Mouse (Mus musculus): ENCODE results near the gene Faf2. TPM values are rescaled to one million over a fixed set of nuclear protein-coding genes. Genes with fewer than 3 reads are reported as not detected.

The Faf2 gene
- polyA plus RNA-seq, 2 experiments = 50.1 to 99.2 TPM

DNA sequence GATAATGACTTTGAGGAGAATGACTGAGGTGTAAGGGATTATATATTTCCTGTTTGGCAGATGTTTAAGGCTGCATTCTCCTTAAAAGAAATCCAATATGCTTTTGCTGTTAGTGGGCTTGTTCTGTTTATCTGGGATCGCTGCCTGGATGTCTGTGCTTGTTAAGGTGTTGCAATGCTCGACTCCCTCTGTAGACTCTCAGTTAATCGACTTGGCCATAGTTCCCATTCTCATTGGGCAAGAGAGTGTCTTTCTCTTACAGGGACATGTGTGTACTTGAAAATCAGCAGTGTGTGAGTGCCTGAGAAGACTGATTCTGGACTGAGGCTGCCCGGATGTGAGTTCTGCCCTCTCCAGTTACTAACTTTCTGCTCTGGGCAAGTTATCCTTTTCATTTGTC is 7.5 kb downstream of the Faf2 start:
- no peak for TF ChIP-seq POLR2A (IDR thresholded peaks at IDR 0.05; ENCODE audit: borderline replicate concordance, extremely low read depth, insufficient read depth, insufficient read length)
- Histone ChIP-seq H3K27me3 (ENCODE audit: control insufficient read depth, insufficient read depth, low read length) (no peaks in the 10 kb centered on the region), H3K9me3 (ENCODE audit: control insufficient read depth, low read length) (no peaks in the 10 kb centered on the region), H3K4me3 (replicated peaks; ENCODE audit: low read length) (no peak overlapping the region), H3K27ac (replicated peaks; ENCODE audit: low read depth, low read length) (no peak overlapping the region), H3K9ac (ENCODE audit: low read depth, low read length, severe bottlenecking) (no peak overlapping the region), H3K36me3 (ENCODE audit: control insufficient read depth, insufficient read depth, low read length) (peaks cover 22% of the 10 kb centered on the region; the same call in 1 of the 2 replicates), H3K4me2 (replicated peaks; ENCODE audit: low read depth, low read length, severe bottlenecking) (no peak overlapping the region), H3K4me1 (ENCODE audit: control insufficient read depth, insufficient read depth, low read length) (peaks cover 2% of the 10 kb centered on the region; the same call in 1 of the 2 replicates)
- no peak for ATAC-seq (ENCODE audit: low FRiP score, low read depth)
- peak; percentile 17 for DNase-seq (ENCODE audit: low spot score)
- 64% methylated on average over 4 of the region's 4 CpGs for WGBS

DNA sequence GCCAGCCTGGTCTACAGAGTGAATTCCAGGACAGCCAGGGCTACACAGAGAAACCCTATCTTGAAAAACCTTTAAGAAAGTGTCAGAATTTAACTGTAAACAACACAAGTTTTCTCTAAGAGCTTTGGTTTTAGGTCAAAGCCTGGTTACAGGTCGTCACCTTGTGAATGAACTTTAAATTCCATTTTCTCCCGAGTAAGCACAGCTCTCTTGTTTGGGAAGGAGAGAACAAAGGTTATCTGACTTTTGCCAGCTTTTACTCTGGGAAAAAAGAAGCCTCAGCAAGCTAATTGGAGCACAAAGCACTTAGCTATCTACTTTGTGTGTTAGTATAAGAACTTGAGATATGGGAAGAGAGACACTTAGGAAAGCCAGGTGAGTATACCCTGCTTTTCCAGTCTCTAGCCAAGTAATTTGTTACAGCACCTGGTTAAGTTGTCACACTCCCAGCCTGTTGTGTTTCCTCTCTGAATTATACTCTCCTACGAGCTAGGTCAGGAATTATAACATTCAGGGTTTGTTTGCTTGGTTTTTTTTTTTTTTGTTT is 11.2 kb downstream of the Faf2 start:
- Histone ChIP-seq H3K9ac (ENCODE audit: low read depth, low read length, severe bottlenecking) (no peak overlapping the region), H3K4me2 (replicated peaks; ENCODE audit: low read depth, low read length, severe bottlenecking) (no peak overlapping the region), H3K4me3 (replicated peaks; ENCODE audit: low read length) (no peak overlapping the region), H3K36me3 (ENCODE audit: control insufficient read depth, insufficient read depth, low read length) (peaks cover 26% of the 10 kb centered on the region), H3K4me1 (ENCODE audit: control insufficient read depth, insufficient read depth, low read length) (peaks cover 2% of the 10 kb centered on the region; the same call in 1 of the 2 replicates), H3K9me3 (ENCODE audit: control insufficient read depth, low read length) (no peaks in the 10 kb centered on the region), H3K27me3 (ENCODE audit: control insufficient read depth, insufficient read depth, low read length) (no peaks in the 10 kb centered on the region), H3K27ac (replicated peaks; ENCODE audit: low read depth, low read length) (no peak overlapping the region)
- 75% methylated on average over 3 of the region's 3 CpGs for WGBS
- ATAC-seq (ENCODE audit: low FRiP score, low read depth) (no peak), DNase-seq (ENCODE audit: low spot score) (no peak)
- no peak for TF ChIP-seq POLR2A (IDR thresholded peaks at IDR 0.05; ENCODE audit: borderline replicate concordance, extremely low read depth, insufficient read depth, insufficient read length)

DNA sequence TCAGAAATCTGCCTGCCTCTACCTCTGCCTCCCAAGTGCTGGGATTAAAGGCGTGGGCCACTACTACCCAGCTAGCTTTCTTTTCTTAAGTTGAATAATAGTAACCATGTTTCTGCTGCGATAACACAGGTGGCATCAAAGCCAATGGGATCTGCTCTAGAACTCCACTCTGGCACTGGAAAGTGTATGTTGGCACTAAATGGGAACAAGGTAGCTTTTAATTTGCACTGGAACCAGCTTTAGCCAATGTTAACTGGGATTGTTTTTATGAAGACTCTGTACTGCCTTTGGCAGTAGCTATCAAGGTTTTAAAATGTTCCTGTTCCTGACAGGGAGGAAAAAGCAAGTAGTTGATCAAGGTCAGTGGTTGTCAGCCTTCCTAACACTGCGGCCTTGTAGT is 13.4 kb downstream of the Faf2 start:
- Histone ChIP-seq H3K27ac (replicated peaks; ENCODE audit: low read depth, low read length) (no peak overlapping the region), H3K27me3 (ENCODE audit: control insufficient read depth, insufficient read depth, low read length) (no peaks in the 10 kb centered on the region), H3K4me2 (replicated peaks; ENCODE audit: low read depth, low read length, severe bottlenecking) (no peak overlapping the region), H3K4me1 (ENCODE audit: control insufficient read depth, insufficient read depth, low read length) (no peaks in the 10 kb centered on the region), H3K4me3 (replicated peaks; ENCODE audit: low read length) (no peak overlapping the region), H3K9ac (ENCODE audit: low read depth, low read length, severe bottlenecking) (no peak overlapping the region), H3K36me3 (ENCODE audit: control insufficient read depth, insufficient read depth, low read length) (peaks cover 35% of the 10 kb centered on the region), H3K9me3 (ENCODE audit: control insufficient read depth, low read length) (no peaks in the 10 kb centered on the region)
- no peak for TF ChIP-seq POLR2A (IDR thresholded peaks at IDR 0.05; ENCODE audit: borderline replicate concordance, extremely low read depth, insufficient read depth, insufficient read length)
- ATAC-seq (ENCODE audit: low FRiP score, low read depth) (no peak), DNase-seq (ENCODE audit: low spot score) (no peak)
- 96% methylated on average over 3 of the region's 3 CpGs for WGBS

DNA sequence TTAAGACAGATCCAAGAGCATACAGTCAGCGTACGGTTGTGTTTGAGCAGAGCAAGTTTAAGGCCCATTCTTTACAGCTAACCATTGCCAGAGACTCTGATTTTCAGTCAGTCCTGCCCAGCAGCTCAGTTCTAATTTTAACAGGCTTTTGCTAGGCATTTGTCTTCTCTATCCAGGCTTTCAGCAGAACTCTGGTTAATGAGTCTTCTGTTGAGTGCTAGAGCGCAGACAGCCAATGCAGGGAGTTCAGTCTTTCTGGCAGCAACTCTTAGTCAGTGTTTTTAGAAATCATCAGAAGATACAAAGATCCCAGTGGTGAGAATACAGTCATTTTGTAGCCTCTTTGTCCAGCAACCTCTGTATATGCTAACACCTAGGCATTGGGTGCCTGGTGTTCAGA is 28.9 kb downstream of the Faf2 start:
- WGBS = 98% methylated on average over 3 of the region's 3 CpGs
- no peak for TF ChIP-seq POLR2A (IDR thresholded peaks at IDR 0.05; ENCODE audit: borderline replicate concordance, extremely low read depth, insufficient read depth, insufficient read length)
- H3K4me3 ChIP-seq (replicated peaks; ENCODE audit: low read length) = no peak overlapping the region
- ATAC-seq (ENCODE audit: low FRiP score, low read depth) = no peak
- no peaks in the 10 kb centered on the region for H3K4me1 ChIP-seq (ENCODE audit: control insufficient read depth, insufficient read depth, low read length)
- H3K27me3 ChIP-seq (ENCODE audit: control insufficient read depth, insufficient read depth, low read length) = no peaks in the 10 kb centered on the region
- H3K27ac ChIP-seq (replicated peaks; ENCODE audit: low read depth, low read length) = no peak overlapping the region
- peaks cover 97% of the 10 kb centered on the region for H3K36me3 ChIP-seq (ENCODE audit: control insufficient read depth, insufficient read depth, low read length)
- no peaks in the 10 kb centered on the region for H3K9me3 ChIP-seq (ENCODE audit: control insufficient read depth, low read length)
- no peak overlapping the region for H3K9ac ChIP-seq (ENCODE audit: low read depth, low read length, severe bottlenecking)
- DNase-seq (ENCODE audit: low spot score) = no peak
- H3K4me2 ChIP-seq (replicated peaks; ENCODE audit: low read depth, low read length, severe bottlenecking) = no peak overlapping the region

DNA sequence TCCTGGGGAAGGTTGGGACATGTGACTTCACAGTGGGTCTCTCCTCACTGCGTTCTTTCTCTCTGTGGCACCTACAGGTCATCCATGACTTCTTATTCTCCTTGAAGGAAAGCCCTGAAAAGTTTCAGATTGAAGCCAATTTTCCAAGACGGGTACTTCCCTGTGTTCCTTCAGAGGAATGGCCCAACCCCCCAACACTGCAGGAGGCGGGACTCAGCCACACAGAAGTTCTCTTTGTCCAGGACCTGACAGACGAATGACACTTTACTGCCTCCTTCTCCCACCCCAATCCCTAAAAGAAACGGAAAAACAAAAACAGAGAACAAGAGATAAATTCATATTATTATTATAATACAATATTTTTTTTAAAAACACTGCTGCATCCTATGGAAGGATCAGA is 39.3 kb downstream of the Faf2 start:
- H3K36me3 ChIP-seq (ENCODE audit: control insufficient read depth, insufficient read depth, low read length) = peaks cover 65% of the 10 kb centered on the region
- H3K9ac ChIP-seq (ENCODE audit: low read depth, low read length, severe bottlenecking) = no peak overlapping the region

DNA sequence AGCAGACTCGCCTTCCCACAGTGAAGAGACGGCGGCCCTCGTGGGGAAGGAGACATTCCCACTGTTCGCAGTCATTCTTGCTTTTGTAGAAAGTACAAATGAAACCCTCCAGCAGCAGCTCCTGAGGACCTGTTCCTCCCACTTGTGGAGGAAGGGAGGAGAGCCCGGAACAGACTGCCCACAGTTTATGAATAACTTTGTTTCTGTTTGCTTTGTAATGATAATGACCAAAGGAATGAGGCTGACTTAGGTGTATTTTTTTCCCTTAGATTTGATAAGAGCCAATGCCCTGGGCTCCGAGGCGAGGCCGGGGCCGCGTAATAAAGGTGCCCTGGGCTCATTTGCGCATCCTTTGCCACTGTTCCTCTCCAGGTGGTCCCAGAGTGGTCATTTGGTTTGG is 39.8 kb downstream of the Faf2 start:
- H3K9me3 ChIP-seq (ENCODE audit: control insufficient read depth, low read length) = no peaks in the 10 kb centered on the region
- no peaks in the 10 kb centered on the region for H3K27me3 ChIP-seq (ENCODE audit: control insufficient read depth, insufficient read depth, low read length)
- no peak overlapping the region for H3K9ac ChIP-seq (ENCODE audit: low read depth, low read length, severe bottlenecking)
- H3K4me2 ChIP-seq (replicated peaks; ENCODE audit: low read depth, low read length, severe bottlenecking) = no peak overlapping the region
- DNase-seq (ENCODE audit: low spot score) (no peak), ATAC-seq (ENCODE audit: low FRiP score, low read depth) (no peak)
- H3K36me3 ChIP-seq (ENCODE audit: control insufficient read depth, insufficient read depth, low read length) = peaks cover 60% of the 10 kb centered on the region
- no peak overlapping the region for H3K27ac ChIP-seq (replicated peaks; ENCODE audit: low read depth, low read length)
- TF ChIP-seq POLR2A (IDR thresholded peaks at IDR 0.05; ENCODE audit: borderline replicate concordance, extremely low read depth, insufficient read depth, insufficient read length) = no peak
- no peaks in the 10 kb centered on the region for H3K4me1 ChIP-seq (ENCODE audit: control insufficient read depth, insufficient read depth, low read length)
- 91% methylated on average over 12 of the region's 12 CpGs for WGBS
- no peak overlapping the region for H3K4me3 ChIP-seq (replicated peaks; ENCODE audit: low read length)

More for the DNA sequence above, 39.3 kb downstream of the Faf2 start:
- ATAC-seq (ENCODE audit: low FRiP score, low read depth) = no peak
- no peak overlapping the region for H3K4me3 ChIP-seq (replicated peaks; ENCODE audit: low read length)
- H3K4me1 ChIP-seq (ENCODE audit: control insufficient read depth, insufficient read depth, low read length) = no peaks in the 10 kb centered on the region
- no peaks in the 10 kb centered on the region for H3K27me3 ChIP-seq (ENCODE audit: control insufficient read depth, insufficient read depth, low read length)
- no peak for TF ChIP-seq POLR2A (IDR thresholded peaks at IDR 0.05; ENCODE audit: borderline replicate concordance, extremely low read depth, insufficient read depth, insufficient read length)
- no peaks in the 10 kb centered on the region for H3K9me3 ChIP-seq (ENCODE audit: control insufficient read depth, low read length)
- WGBS = 66% methylated on average over 5 of the region's 5 CpGs
- no peak overlapping the region for H3K4me2 ChIP-seq (replicated peaks; ENCODE audit: low read depth, low read length, severe bottlenecking)
- no peak for DNase-seq (ENCODE audit: low spot score)
- no peak overlapping the region for H3K27ac ChIP-seq (replicated peaks; ENCODE audit: low read depth, low read length)

All from limb, embryonic 14.5 days (tissue).